Mouse (Mus musculus) MEL (cell line): ENCODE results near the gene Mri1. TPM values are rescaled to one million over a fixed set of nuclear protein-coding genes. Genes with fewer than 3 reads are reported as not detected.

Experiments
- DNase-seq: peaks from one replicate; pipeline ENCODE4 v3.0.0; 2011; ENCODE audit warnings: low read depth, low spot score
- H3K27ac ChIP-seq: 2 replicates; pipeline ENCODE4 v1.5.1; 2012; ENCODE audit warnings: low read depth, mild to moderate bottlenecking, control low read depth, low read length, moderate library complexity; ENCODE audit not compliant: control insufficient read depth
- H3K27me3 ChIP-seq, 2 experiments: fragments of 150-350 bp in 1 of 2; sonication (generic) in 1 of 2; 2 replicates each; pipeline ENCODE4 v1.6.1; 2012; ENCODE audit warnings: low read length in 2 of 2, mild to moderate bottlenecking in 2 of 2, improper control_type of control experiment in 1 of 2, moderate library complexity in 1 of 2; ENCODE audit not compliant: insufficient read depth in 2 of 2, control insufficient read depth in 1 of 2
- H3K36me3 ChIP-seq, 2 experiments: 2 replicates each; pipeline ENCODE4 v1.6.1; 2012 to 2014; ENCODE audit warnings: low read length in 2 of 2, improper control_type of control experiment in 1 of 2, inconsistent platforms in 1 of 2, mild to moderate bottlenecking in 1 of 2; ENCODE audit not compliant: insufficient read depth in 2 of 2, control insufficient read depth in 1 of 2
- H3K4me1 ChIP-seq, 2 experiments: fragments of 150-350 bp in 1 of 2; sonication (generic) in 1 of 2; 2 replicates each; pipeline ENCODE4 v1.6.1; 2012; ENCODE audit warnings: low read length in 2 of 2, improper control_type of control experiment in 1 of 2, mild to moderate bottlenecking in 1 of 2; ENCODE audit not compliant: insufficient read depth in 2 of 2, control insufficient read depth in 1 of 2
- H3K4me3 ChIP-seq, 2 experiments: fragments of 150-350 bp in 1 of 2; sonication (generic) in 1 of 2; 2 replicates each; pipeline ENCODE4 v1.5.1; 2012; ENCODE audit warnings: low read depth in 2 of 2, low read length in 2 of 2, mild to moderate bottlenecking in 2 of 2, moderate library complexity in 2 of 2, control low read depth in 1 of 2, improper control_type of control experiment in 1 of 2; ENCODE audit not compliant: control insufficient read depth in 1 of 2, insufficient read depth in 1 of 2
- H3K79me2 ChIP-seq: 2 replicates; pipeline ENCODE4 v1.6.1; 2012; ENCODE audit warnings: mild to moderate bottlenecking, low read length, moderate library complexity; ENCODE audit not compliant: control insufficient read depth, poor library complexity, insufficient read depth
- H3K9ac ChIP-seq: 2 replicates; pipeline ENCODE4 v1.6.1; 2012; ENCODE audit warnings: low read depth, mild to moderate bottlenecking, control low read depth, low read length, moderate library complexity; ENCODE audit not compliant: control insufficient read depth, poor library complexity, severe bottlenecking
- H3K9me3 ChIP-seq: fragments of 150-350 bp; sonication (generic); replicated peaks from 2 replicates; pipeline ENCODE4 v1.6.1; 2012; ENCODE audit warnings: mild to moderate bottlenecking, low read length, improper control_type of control experiment, moderate library complexity; ENCODE audit not compliant: insufficient read depth
- BHLHE40 ChIP-seq: IDR thresholded peaks from 2 replicates; pipeline ENCODE4 v1.6.1; 2012; ENCODE audit warnings: low read depth, mild to moderate bottlenecking, inconsistent platforms, low read length, improper control_type of control experiment, borderline replicate concordance
- CHD1 ChIP-seq: IDR thresholded peaks from 2 replicates; pipeline ENCODE4 v1.6.1; 2012; ENCODE audit warnings: low read depth, mild to moderate bottlenecking, inconsistent platforms, low read length, improper control_type of control experiment
- CHD2 ChIP-seq: IDR thresholded peaks from 2 replicates; pipeline ENCODE4 v1.6.1; 2011; ENCODE audit warnings: low read length, improper control_type of control experiment
- HCFC1 ChIP-seq: IDR thresholded peaks from 2 replicates; pipeline ENCODE4 v1.6.1; 2012; ENCODE audit warnings: low read depth, mild to moderate bottlenecking, inconsistent platforms, low read length, improper control_type of control experiment, moderate library complexity
- MAFK ChIP-seq: IDR thresholded peaks from 2 replicates; pipeline ENCODE4 v1.6.1; 2011; ENCODE audit warnings: low read depth, mild to moderate bottlenecking, low read length, improper control_type of control experiment, borderline replicate concordance
- MAX ChIP-seq: IDR thresholded peaks from 2 replicates; pipeline ENCODE4 v1.6.1; 2011; ENCODE audit warnings: low read length, improper control_type of control experiment
- MEF2A ChIP-seq: IDR thresholded peaks from 2 replicates; pipeline ENCODE4 v1.6.1; 2014; ENCODE audit warnings: low read depth, mild to moderate bottlenecking, inconsistent platforms, low read length, improper control_type of control experiment; ENCODE audit not compliant: poor library complexity, insufficient replicate concordance, severe bottlenecking; ENCODE audit errors: extremely low read depth
- MXI1 ChIP-seq: IDR thresholded peaks from 2 replicates; pipeline ENCODE4 v1.6.1; 2011; ENCODE audit warnings: mild to moderate bottlenecking, low read depth, low read length, improper control_type of control experiment
- MYB ChIP-seq: IDR thresholded peaks from 2 replicates; pipeline ENCODE4 v1.6.1; 2011; ENCODE audit warnings: mild to moderate bottlenecking, low read depth, low read length, improper control_type of control experiment
- MYC ChIP-seq: IDR thresholded peaks from 2 replicates; pipeline ENCODE4 v1.6.1; 2011; ENCODE audit warnings: low read depth, mild to moderate bottlenecking, low read length, improper control_type of control experiment, moderate library complexity
- NELFE ChIP-seq: IDR thresholded peaks from 2 replicates; pipeline ENCODE4 v1.6.1; 2011; ENCODE audit warnings: low read depth, low read length, improper control_type of control experiment
- NRF1 ChIP-seq: IDR thresholded peaks from 2 replicates; pipeline ENCODE4 v1.6.1; 2014; ENCODE audit warnings: low read depth, mild to moderate bottlenecking, inconsistent platforms, low read length, improper control_type of control experiment, moderate library complexity; ENCODE audit not compliant: poor library complexity, insufficient read depth, severe bottlenecking
- POLR2AphosphoS5 ChIP-seq: IDR thresholded peaks from 2 replicates; pipeline ENCODE4 v1.6.1; 2012; ENCODE audit warnings: low read depth, borderline replicate concordance, mild to moderate bottlenecking, inconsistent platforms, low read length, moderate library complexity, mixed read lengths
- SIN3A ChIP-seq: IDR thresholded peaks from 2 replicates; pipeline ENCODE4 v1.6.1; 2012; ENCODE audit warnings: low read length, improper control_type of control experiment, inconsistent platforms
- TAL1 ChIP-seq: IDR thresholded peaks from 2 replicates; pipeline ENCODE4 v1.6.1; 2012; ENCODE audit warnings: mild to moderate bottlenecking, inconsistent platforms, low read length, moderate library complexity, mixed read lengths
- TCF12 ChIP-seq: IDR thresholded peaks from 2 replicates; pipeline ENCODE4 v1.6.1; 2014; ENCODE audit warnings: low read depth, mild to moderate bottlenecking, inconsistent platforms, low read length, improper control_type of control experiment, moderate library complexity
- UBTF ChIP-seq: IDR thresholded peaks from 2 replicates; pipeline ENCODE4 v1.6.1; 2012; ENCODE audit warnings: low read depth, mild to moderate bottlenecking, inconsistent platforms, low read length, improper control_type of control experiment, moderate library complexity, borderline replicate concordance; ENCODE audit not compliant: insufficient read depth
- ZMIZ1 ChIP-seq: IDR thresholded peaks from 2 replicates; pipeline ENCODE4 v1.6.1; 2012; ENCODE audit warnings: low read depth, mild to moderate bottlenecking, inconsistent platforms, low read length, improper control_type of control experiment, moderate library complexity
- ZNF384 ChIP-seq: IDR thresholded peaks from 2 replicates; pipeline ENCODE4 v1.6.1; 2012; ENCODE audit warnings: low read depth, mild to moderate bottlenecking, inconsistent platforms, low read length, improper control_type of control experiment
- polyA plus RNA-seq, 2 experiments: library from polyadenylated mRNA; stranded (reverse) in 1 of 2; unstranded in 1 of 2; fragments of >175 nt in 1 of 2; fragments of >200 nt in 1 of 2; gene quantifications; 2 replicates each; pipeline versions ENCODE4 v1.2.1 to v1.2.4; 2012; ENCODE audit warnings: low replicate concordance in 2 of 2, low read depth in 1 of 2; ENCODE audit not compliant: insufficient read length in 2 of 2, insufficient read depth in 1 of 2, missing spikeins in 1 of 2
- total RNA-seq: library from RNA; depleted of rRNA; stranded (reverse); fragments of 300-350 nt; gene quantifications from 2 replicates; pipeline ENCODE4 v1.2.3, GENCODE M21; 2012

The Mri1 gene
- total and polyA plus RNA-seq, 3 experiments: 27.8 to 43.2 TPM; not detected in 1

- no peaks in the 10 kb centered on the region for H3K27me3 ChIP-seq
- H3K79me2 ChIP-seq: peaks cover 4% of the 10 kb centered on the region; the same call in 1 of the 2 replicates
- no peaks in the 10 kb centered on the region for H3K9me3 ChIP-seq
- no peak for TF ChIP-seq MEF2A
- TF ChIP-seq BHLHE40: 0 out of 2 replicates have a peak, but pooled peaks have one; percentile 35
- TF ChIP-seq ZMIZ1: no peak
- no peak for TF ChIP-seq TCF12
- peak; percentile 10; the same call in 1 of the 2 replicates for TF ChIP-seq MYC
- peak; percentile 61 for TF ChIP-seq MXI1
- TF ChIP-seq SIN3A: 0 out of 2 replicates have a peak, but pooled peaks have one; percentile 59
- TF ChIP-seq MAX: peak; percentile 11
- no peak for TF ChIP-seq CHD1
- TF ChIP-seq HCFC1: no peak
- TF ChIP-seq NRF1: 0 out of 2 replicates have a peak, but pooled peaks have one; percentile 24
- no peak for TF ChIP-seq MYB
- TF ChIP-seq POLR2AphosphoS5: no peak
- TF ChIP-seq NELFE: no peak
- no peak for TF ChIP-seq UBTF
- TF ChIP-seq CHD2: no peak
- TF ChIP-seq TAL1: no peak
- no peak for TF ChIP-seq MAFK
- TF ChIP-seq ZNF384: no peak
- H3K27ac ChIP-seq: peak overlapping the region; percentile 36; the same call in 1 of the 2 replicates
- peak overlapping the region; percentile 60 to 91 for H3K4me3 ChIP-seq
- H3K9ac ChIP-seq: peak overlapping the region; percentile 76
- H3K4me1 ChIP-seq: peaks cover 0 to 35% of the 10 kb centered on the region in 2 experiments
- DNase-seq: peak; percentile 68
- H3K36me3 ChIP-seq: peaks cover 0 to 7% of the 10 kb centered on the region in 2 experiments; a peak in 1 of 4 replicates
Observed at GRCm38 (mm10) chr8:84201545-84202245, 55.4 kb downstream of the Mri1 start.
